Mouse (Mus musculus): ENCODE data around the gene Odf3l2. TPM values are rescaled to one million over a fixed set of nuclear protein-coding genes. Genes with fewer than 3 reads are reported as not detected.

Odf3l2 gene
- polyA plus RNA-seq (2012) = not detected in 2 replicates

DNA sequence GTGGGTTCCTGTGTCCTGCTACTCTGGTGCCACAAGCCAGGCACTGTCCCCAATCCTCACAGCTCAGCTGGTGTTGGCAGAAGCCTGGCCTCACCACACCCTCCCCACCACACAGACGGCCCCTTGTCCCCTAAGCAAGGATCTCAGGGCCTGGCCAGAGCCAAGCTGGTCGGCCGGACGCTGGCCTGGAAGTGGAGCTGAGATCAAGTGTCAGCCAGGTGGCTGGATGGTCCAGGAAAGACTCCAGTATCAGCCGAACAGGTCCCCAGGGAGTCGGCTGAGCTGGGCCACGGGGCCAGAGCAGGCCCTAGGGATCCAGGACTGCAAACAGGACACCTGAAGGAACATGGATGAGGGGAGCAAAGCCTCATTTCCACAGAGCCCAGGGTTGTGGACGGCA is at the start of gene Odf3l2:
Gene Odf3l2 (minus strand): TSS at position 28 of the 400 bp plus-strand sequence.

GRCm38 (mm10) chr10:79688720-79689119 is 43.2 kb upstream of the Odf3l2 start, which contains the start of gene Gzmm:
Gene Gzmm (plus strand): TSS chr10:79689020.

GRCm38 (mm10) chr10:79681591-79682245 is 36.2 kb upstream of the Odf3l2 start, which contains the start of gene Cdc34:
Gene Cdc34 (plus strand): TSS chr10:79682195.

GRCm38 (mm10) chr10:79668771-79669575 is 23.4 kb upstream of the Odf3l2 start, which contains the start of gene Tpgs1:
Gene Tpgs1 (plus strand): TSS chr10:79669369.

GRCm38 (mm10) chr10:79664131-79664665 is 18.7 kb upstream of the Odf3l2 start, which contains the start of gene Madcam1:
Gene Madcam1 (plus strand): TSS chr10:79664559.

GRCm38 (mm10) chr10:79637128-79638110 is 8.1 kb downstream of the Odf3l2 start, which contains the start of gene Shc2:
Gene Shc2 (minus strand): TSS chr10:79637918.

GRCm38 (mm10) chr10:79613578-79614304 is 31.8 kb downstream of the Odf3l2 start, which contains the start of gene C2cd4c:
Gene C2cd4c (minus strand): TSS chr10:79614025.

Other genes starting within 250 kb of the Odf3l2 start
- gene Vmn2r83, start 177.0 kb downstream of the Odf3l2 start, polyA plus RNA-seq (2012) = 0.02 TPM in 1 of 2 replicates, not detected in the other
- gene Plpp2, start 111.9 kb downstream of the Odf3l2 start, polyA plus RNA-seq (2012) = 14.9 and 15.0 TPM in 2 replicates
- 67.4 and 77.1 TPM in 2 replicates for gene Mier2, start 90.5 kb downstream of the Odf3l2 start, polyA plus RNA-seq (2012)
- gene Theg, start 58.4 kb downstream of the Odf3l2 start, polyA plus RNA-seq (2012) = not detected in 2 replicates
- not detected in 2 replicates for gene C2cd4c, start 31.7 kb downstream of the Odf3l2 start, polyA plus RNA-seq (2012)
- gene Shc2, start 7.8 kb downstream of the Odf3l2 start, polyA plus RNA-seq (2012) = not detected in 2 replicates
- gene Madcam1, start 18.8 kb upstream of the Odf3l2 start, polyA plus RNA-seq (2012) = 0.12 and 0.15 TPM in 2 replicates
- 116 and 132 TPM in 2 replicates for gene Tpgs1, start 23.6 kb upstream of the Odf3l2 start, polyA plus RNA-seq (2012)
- gene Cdc34, start 36.5 kb upstream of the Odf3l2 start, polyA plus RNA-seq (2012) = 250 and 260 TPM in 2 replicates
- gene Gzmm, start 43.3 kb upstream of the Odf3l2 start, polyA plus RNA-seq (2012) = 1.2 and 1.3 TPM in 2 replicates
- 829 and 893 TPM in 2 replicates for gene Bsg, start 58.8 kb upstream of the Odf3l2 start, polyA plus RNA-seq (2012)
- gene Hcn2, start 70.9 kb upstream of the Odf3l2 start, polyA plus RNA-seq (2012) = 1.00 and 1.2 TPM in 2 replicates
- 34.1 and 38.0 TPM in 2 replicates for gene Polrmt, start 100.8 kb upstream of the Odf3l2 start, polyA plus RNA-seq (2012)
- gene Fgf22, start 109.3 kb upstream of the Odf3l2 start, polyA plus RNA-seq (2012) = not detected in 2 replicates
- gene Rnf126, start 121.2 kb upstream of the Odf3l2 start, polyA plus RNA-seq (2012) = 324 and 356 TPM in 2 replicates
- gene Fstl3, start 131.5 kb upstream of the Odf3l2 start, polyA plus RNA-seq (2012) = 4.6 and 5.4 TPM in 2 replicates
- gene Prss57, start 145.2 kb upstream of the Odf3l2 start, polyA plus RNA-seq (2012) = 34.9 and 51.7 TPM in 2 replicates
- 290 and 348 TPM in 2 replicates for gene Palm, start 147.8 kb upstream of the Odf3l2 start, polyA plus RNA-seq (2012)
- gene Misp, start 175.3 kb upstream of the Odf3l2 start, polyA plus RNA-seq (2012) = 0.04 and 0.30 TPM in 2 replicates
- 1,442 and 1,522 TPM in 2 replicates for gene Ptbp1, start 208.7 kb upstream of the Odf3l2 start, polyA plus RNA-seq (2012)
- gene Prtn3, start 228.7 kb upstream of the Odf3l2 start, polyA plus RNA-seq (2012) = 5,178 and 10,445 TPM in 2 replicates
- gene Plppr3, start 228.9 kb upstream of the Odf3l2 start, polyA plus RNA-seq (2012) = 288 and 339 TPM in 2 replicates
- 4,000 and 7,851 TPM in 2 replicates for gene Elane, start 240.5 kb upstream of the Odf3l2 start, polyA plus RNA-seq (2012)
- gene Cfd, start 245.1 kb upstream of the Odf3l2 start, polyA plus RNA-seq (2012) = 0.94 and 1.3 TPM in 2 replicates